9 mouse cellular contexts compared by ENCODE assay signal in genomic region chr14:121676596-121677330, GRCm38 (mm10).
DNase-seq lines count a peak whose midpoint lies in the region; ATAC-seq lines count a peak whose summit lies in the region.
"Had no signal": no experiment of that assay in that cellular context is flagged by ENCODE, and none has a peak within 500 bp of the region (broad histone marks: within the 10 kb centered on the region; RNA-seq: fewer than 3 reads in every experiment).

No protein-coding gene starts in this region.

- H3K27ac ChIP-seq in embryonic facial prominence, embryonic 15.5 days (replicated peaks): peak overlapping the region; percentile 78
- H3K27ac ChIP-seq in limb, embryonic 15.5 days: peak overlapping the region; percentile 77

- no peaks in the 10 kb centered on the region for H3K36me3 ChIP-seq in embryonic facial prominence, embryonic 15.5 days
- no peaks in the 10 kb centered on the region for H3K36me3 ChIP-seq in limb, embryonic 15.5 days

- H3K4me1 ChIP-seq in embryonic facial prominence, embryonic 15.5 days: peaks cover 41% of the 10 kb centered on the region
- H3K4me1 ChIP-seq in limb, embryonic 15.5 days: peaks cover 36% of the 10 kb centered on the region

- no peak for DNase-seq in cerebellum, postnatal 4 days (ENCODE audit: low spot score in 2 of 2)
- DNase-seq in layer of hippocampus, adult 18-20 months (ENCODE audit: low spot score in 2 of 2): peak; percentile 37 to 80
- no peak for DNase-seq in layer of hippocampus, adult 9-10 months (ENCODE audit: low spot score)
- no peak for DNase-seq in neural tube, embryonic 10.5 days (ENCODE audit: extremely low spot score, low spot score)
- no peak for DNase-seq in spleen, postnatal 36 days (ENCODE audit: low spot score in 2 of 2)
- DNase-seq: right cerebral cortex, postnatal 25 days had no signal

- peak; percentile 43; the same call in 1 of the 2 replicates for ATAC-seq in cerebellum, adult (ENCODE audit: insufficient number of reproducible peaks, low FRiP score, low TSS enrichment)
- no peak for ATAC-seq in embryonic facial prominence, embryonic 15.5 days (ENCODE audit: insufficient number of reproducible peaks, low FRiP score, low TSS enrichment, low read depth)
- 0 out of 2 replicates have a peak, but pooled peaks have one; percentile 17 for ATAC-seq in limb, embryonic 15.5 days (ENCODE audit: insufficient number of reproducible peaks, low FRiP score, low TSS enrichment, low read depth)

- H3K4me2 ChIP-seq in embryonic facial prominence, embryonic 15.5 days (replicated peaks): no peak overlapping the region
- H3K4me2 ChIP-seq in limb, embryonic 15.5 days: no peak overlapping the region

- H3K9me3 ChIP-seq in embryonic facial prominence, embryonic 15.5 days (replicated peaks): no peaks in the 10 kb centered on the region
- no peaks in the 10 kb centered on the region for H3K9me3 ChIP-seq in limb, embryonic 15.5 days

- H3K27me3 ChIP-seq in embryonic facial prominence, embryonic 15.5 days: no peaks in the 10 kb centered on the region
- no peaks in the 10 kb centered on the region for H3K27me3 ChIP-seq in limb, embryonic 15.5 days

- H3K9ac ChIP-seq in embryonic facial prominence, embryonic 15.5 days: no peak overlapping the region
- no peak overlapping the region for H3K9ac ChIP-seq in limb, embryonic 15.5 days

- WGBS in embryonic facial prominence, embryonic 15.5 days: 78% methylated on average over 11 of the region's 11 CpGs
- WGBS in limb, embryonic 15.5 days: 87% methylated on average over 11 of the region's 11 CpGs

- H3K4me3 ChIP-seq in embryonic facial prominence, embryonic 15.5 days (replicated peaks): no peak overlapping the region
- no peak overlapping the region for H3K4me3 ChIP-seq in limb, embryonic 15.5 days

Comparison
In these comparisons a context has a peak if more than half of its experiments do, and no peak if none do; other contexts are left out.
1. DNase-seq: peak in layer of hippocampus, adult 18-20 months (2 of 2); none in cerebellum, postnatal 4 days (0 of 2), layer of hippocampus, adult 9-10 months (single experiment), neural tube, embryonic 10.5 days (single experiment) and spleen, postnatal 36 days (0 of 2).